Mouse (Mus musculus) embryonic facial prominence, embryonic 10.5 days (tissue): Measurements from ENCODE around the gene Asap2. TPM values are rescaled to one million over a fixed set of nuclear protein-coding genes. Genes with fewer than 3 reads are reported as not detected.
"Not testable (repeated sequence)": the region's sequence is repeated elsewhere in the genome, so short reads cannot be mapped to it uniquely, and the experiment has no call there.

Experiments
- DNase-seq: peaks from one replicate; pipeline ENCODE4 v3.0.0-alpha.2; 2017; ENCODE audit warnings: low spot score
- H3K27ac ChIP-seq: fragments of 300-500 bp; sonication (generic); replicated peaks from 2 replicates; pipeline ENCODE4 v1.5.1; 2016; ENCODE audit warnings: mild to moderate bottlenecking
- H3K27me3 ChIP-seq: fragments of 300-500 bp; sonication (generic); replicated peaks from 2 replicates; pipeline ENCODE4 v1.6.1; 2016; ENCODE audit warnings: low read depth, mild to moderate bottlenecking; ENCODE audit not compliant: poor library complexity, severe bottlenecking
- H3K36me3 ChIP-seq: fragments of 300-500 bp; sonication (generic); replicated peaks from 2 replicates; pipeline ENCODE4 v1.6.1; 2016; ENCODE audit warnings: mild to moderate bottlenecking, moderate library complexity
- H3K4me1 ChIP-seq: fragments of 300-500 bp; sonication (generic); 2 replicates; pipeline ENCODE4 v1.6.1; 2016
- H3K4me3 ChIP-seq: fragments of 300-500 bp; sonication (generic); 2 replicates; pipeline ENCODE4 v1.5.1; 2016; ENCODE audit warnings: mild to moderate bottlenecking, moderate library complexity
- H3K9me3 ChIP-seq: fragments of 300-500 bp; sonication (generic); 2 replicates; pipeline ENCODE4 v1.6.1; 2016; ENCODE audit warnings: mild to moderate bottlenecking
- WGBS: fragments of 180-500 bp; shearing (Covaris S2); methylation state at CpG from one replicate; pipeline ENCODE4 v1.1.7; 2016; 5-methylcytosine and 5-hydroxymethylcytosine counted together
- polyA plus RNA-seq: library from polyadenylated mRNA; unstranded; fragments of >200 nt; fragmentation: Nextera tagmentation; extraction: Ambion mirVana; gene quantifications from 2 replicates; pipeline ENCODE4 v1.2.1, GENCODE M21; 2016

The Asap2 gene
- 15.0 and 15.2 TPM in 2 replicates for polyA plus RNA-seq

GRCm38 (mm10) chr12:20990132-20990531 is at the start of gene Asap2:
TSS of gene Asap2 (plus strand) at chr12:20990459.
- H3K4me1 ChIP-seq, H3K36me3 ChIP-seq, H3K9me3 ChIP-seq, H3K27me3 ChIP-seq: not testable (repeated sequence)
- WGBS = 1% methylated on average over 37 of the region's 38 CpGs
- DNase-seq = peak; percentile 22
- Histone ChIP-seq H3K4me3 (peak within 1 kb of the TSS; percentile 67), H3K27ac (peak within 1 kb of the TSS; percentile 86)

DNA sequence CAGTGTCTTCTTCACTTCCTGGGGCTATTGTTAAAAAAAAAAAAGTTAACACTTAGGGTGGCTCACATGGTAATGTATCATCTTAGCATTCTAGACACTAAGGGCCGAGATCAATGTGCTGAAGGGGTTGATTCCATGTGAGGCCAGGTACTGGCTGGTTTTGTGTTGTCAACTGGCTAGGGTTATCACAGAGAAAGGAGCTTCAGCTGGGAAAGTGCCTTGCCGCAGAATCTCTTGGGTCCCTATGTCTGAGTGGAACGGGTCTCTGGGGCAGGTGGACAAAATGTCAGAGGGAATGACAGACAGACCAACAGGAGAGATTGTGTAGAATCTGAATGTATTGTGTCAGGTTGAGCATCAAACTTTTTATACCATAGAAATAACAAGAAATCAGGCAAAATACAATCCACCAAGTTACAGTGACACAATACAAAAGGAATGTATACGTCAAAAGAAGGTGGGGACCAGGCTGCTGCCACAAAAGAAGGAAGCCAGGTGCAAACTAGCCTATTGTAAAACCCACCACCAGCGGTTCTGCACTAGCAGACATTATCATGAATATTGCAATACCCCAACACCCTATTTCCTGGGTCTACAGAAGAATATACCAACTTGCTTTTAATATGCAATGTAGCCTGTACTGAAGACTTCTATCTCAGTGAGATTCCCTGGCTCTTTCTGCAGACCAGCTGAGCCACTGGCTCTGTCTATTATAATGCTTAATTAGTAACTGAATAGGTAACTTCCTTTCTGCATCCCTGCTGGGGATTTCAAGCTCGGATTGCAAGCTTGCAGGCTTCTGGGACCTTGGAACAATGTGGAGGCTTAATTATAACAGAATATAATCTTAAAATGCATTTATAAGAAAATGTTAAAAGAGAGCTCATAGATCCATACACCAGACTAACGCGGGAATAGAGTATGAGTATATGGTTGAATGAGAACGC is 42.9 kb upstream of the Asap2 start:
- WGBS = 71% methylated on average over 9 of the region's 9 CpGs
- not testable (repeated sequence) for H3K4me1 ChIP-seq, H3K9me3 ChIP-seq, H3K4me3 ChIP-seq, H3K27me3 ChIP-seq, H3K27ac ChIP-seq, DNase-seq, H3K36me3 ChIP-seq

DNA sequence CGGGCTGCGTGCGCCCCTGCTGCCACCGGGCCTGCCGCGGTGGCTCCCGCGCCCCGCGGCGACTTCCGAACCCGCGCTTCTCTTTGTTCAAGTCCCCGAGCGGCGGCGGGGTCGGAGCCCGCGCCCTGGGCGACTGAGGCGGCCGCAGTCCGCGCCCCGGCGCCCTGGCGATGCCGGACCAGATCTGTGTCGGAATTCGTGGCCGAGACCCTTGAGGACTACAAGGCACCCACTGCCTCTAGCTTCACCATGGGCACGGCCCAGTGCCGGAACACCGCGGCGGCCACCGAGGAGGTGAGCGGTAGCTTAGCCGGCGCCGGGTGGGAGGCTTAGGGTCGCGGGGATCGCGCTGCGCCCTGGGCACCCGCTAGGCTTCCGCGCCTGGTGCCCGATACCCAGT is 320 bp downstream of the Asap2 start:
- H3K9me3 ChIP-seq, H3K4me1 ChIP-seq, H3K36me3 ChIP-seq, H3K27me3 ChIP-seq: not testable (repeated sequence)
- Histone ChIP-seq H3K27ac (peak overlapping the region; percentile 86), H3K4me3 (peak overlapping the region; percentile 67)
- DNase-seq = peak; percentile 50
- WGBS = 0% methylated on average over 51 of the region's 52 CpGs

DNA sequence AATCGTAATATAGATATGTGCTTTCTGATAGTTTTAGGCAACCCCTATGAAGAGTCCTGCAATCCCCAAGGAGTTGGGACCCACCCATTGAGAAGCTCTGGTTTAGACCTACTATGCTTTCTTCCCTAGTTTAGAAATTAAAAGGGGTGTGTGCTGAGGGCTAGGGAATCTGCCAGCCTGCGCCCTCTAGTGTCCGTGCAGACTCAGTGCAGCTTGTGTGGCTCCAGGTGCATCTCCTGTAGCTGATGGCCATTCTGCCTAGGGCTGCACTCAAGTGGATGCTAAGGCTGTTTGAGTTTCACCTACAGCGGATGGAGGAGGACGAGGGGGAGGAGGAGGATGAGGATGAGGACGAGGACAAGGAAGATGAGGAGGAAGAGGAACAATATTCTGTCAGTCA is 40.6 kb downstream of the Asap2 start:
- H3K4me1 ChIP-seq, H3K27me3 ChIP-seq, DNase-seq, H3K27ac ChIP-seq, H3K4me3 ChIP-seq: not testable (repeated sequence)
- H3K9me3 ChIP-seq = peaks cover 38% of the 10 kb centered on the region
- peaks cover 21% of the 10 kb centered on the region; the same call in 1 of the 2 replicates for H3K36me3 ChIP-seq
- 54% methylated on average over 6 of the region's 6 CpGs for WGBS

GRCm38 (mm10) chr12:21046716-21047115 is 56.5 kb downstream of the Asap2 start:
- H3K36me3 ChIP-seq = peaks cover 11% of the 10 kb centered on the region
- not testable (repeated sequence) for H3K4me3 ChIP-seq, H3K4me1 ChIP-seq, H3K27ac ChIP-seq, DNase-seq, H3K27me3 ChIP-seq, H3K9me3 ChIP-seq
- WGBS = 90% methylated on average over 9 of the region's 9 CpGs

GRCm38 (mm10) chr12:21075731-21076130 is 85.5 kb downstream of the Asap2 start:
- not testable (repeated sequence) for H3K9me3 ChIP-seq, H3K36me3 ChIP-seq
- WGBS = 33% methylated on average over 4 of the region's 4 CpGs

GRCm38 (mm10) chr12:21090168-21090567 is 99.9 kb downstream of the Asap2 start:
- 15% methylated on average over 1 of the region's 1 CpGs for WGBS
- not testable (repeated sequence) for H3K9me3 ChIP-seq, H3K27ac ChIP-seq, H3K36me3 ChIP-seq, H3K27me3 ChIP-seq, DNase-seq, H3K4me3 ChIP-seq, H3K4me1 ChIP-seq

More at GRCm38 (mm10) chr12:21075731-21076130, 85.5 kb downstream of the Asap2 start:
- H3K27ac ChIP-seq, H3K4me1 ChIP-seq, H3K27me3 ChIP-seq, H3K4me3 ChIP-seq: not testable (repeated sequence)
- DNase-seq = peak; percentile 54

GRCm38 (mm10) chr12:21092446-21092845 is 102.2 kb downstream of the Asap2 start:
- not testable (repeated sequence) for H3K27ac ChIP-seq, DNase-seq, H3K9me3 ChIP-seq, H3K36me3 ChIP-seq, H3K27me3 ChIP-seq, H3K4me3 ChIP-seq, H3K4me1 ChIP-seq
- WGBS = 78% methylated on average over 1 of the region's 1 CpGs

GRCm38 (mm10) chr12:21097806-21098325 is 107.6 kb downstream of the Asap2 start:
- H3K4me3 ChIP-seq, H3K27ac ChIP-seq, H3K4me1 ChIP-seq, H3K27me3 ChIP-seq, DNase-seq, H3K9me3 ChIP-seq, H3K36me3 ChIP-seq: not testable (repeated sequence)
- 43% methylated on average over 3 of the region's 3 CpGs for WGBS

DNA sequence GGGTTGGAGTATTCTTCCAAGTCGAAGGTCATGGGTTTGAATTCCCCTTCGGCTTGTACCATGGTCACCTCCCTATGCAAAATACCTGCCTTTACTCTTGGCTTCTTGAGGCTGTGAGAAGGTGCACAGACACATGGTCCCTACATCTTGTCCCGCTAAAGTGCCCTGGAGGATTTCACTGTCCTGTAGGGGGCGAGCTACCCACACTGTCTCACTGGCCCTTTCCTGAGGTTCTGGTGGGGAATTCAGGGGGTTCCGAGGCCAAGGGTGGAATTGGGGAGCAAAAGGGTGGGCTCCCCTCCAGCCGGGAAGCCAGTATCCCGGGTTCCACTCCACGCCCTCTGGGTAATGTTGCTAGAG is 120.8 kb downstream of the Asap2 start:
- not testable (repeated sequence) for H3K36me3 ChIP-seq, DNase-seq, H3K9me3 ChIP-seq, H3K4me1 ChIP-seq, H3K27me3 ChIP-seq
- Histone ChIP-seq H3K27ac (peak overlapping the region; percentile 96), H3K4me3 (peak overlapping the region; percentile 90)
- 4% methylated on average over 8 of the region's 8 CpGs for WGBS

DNA sequence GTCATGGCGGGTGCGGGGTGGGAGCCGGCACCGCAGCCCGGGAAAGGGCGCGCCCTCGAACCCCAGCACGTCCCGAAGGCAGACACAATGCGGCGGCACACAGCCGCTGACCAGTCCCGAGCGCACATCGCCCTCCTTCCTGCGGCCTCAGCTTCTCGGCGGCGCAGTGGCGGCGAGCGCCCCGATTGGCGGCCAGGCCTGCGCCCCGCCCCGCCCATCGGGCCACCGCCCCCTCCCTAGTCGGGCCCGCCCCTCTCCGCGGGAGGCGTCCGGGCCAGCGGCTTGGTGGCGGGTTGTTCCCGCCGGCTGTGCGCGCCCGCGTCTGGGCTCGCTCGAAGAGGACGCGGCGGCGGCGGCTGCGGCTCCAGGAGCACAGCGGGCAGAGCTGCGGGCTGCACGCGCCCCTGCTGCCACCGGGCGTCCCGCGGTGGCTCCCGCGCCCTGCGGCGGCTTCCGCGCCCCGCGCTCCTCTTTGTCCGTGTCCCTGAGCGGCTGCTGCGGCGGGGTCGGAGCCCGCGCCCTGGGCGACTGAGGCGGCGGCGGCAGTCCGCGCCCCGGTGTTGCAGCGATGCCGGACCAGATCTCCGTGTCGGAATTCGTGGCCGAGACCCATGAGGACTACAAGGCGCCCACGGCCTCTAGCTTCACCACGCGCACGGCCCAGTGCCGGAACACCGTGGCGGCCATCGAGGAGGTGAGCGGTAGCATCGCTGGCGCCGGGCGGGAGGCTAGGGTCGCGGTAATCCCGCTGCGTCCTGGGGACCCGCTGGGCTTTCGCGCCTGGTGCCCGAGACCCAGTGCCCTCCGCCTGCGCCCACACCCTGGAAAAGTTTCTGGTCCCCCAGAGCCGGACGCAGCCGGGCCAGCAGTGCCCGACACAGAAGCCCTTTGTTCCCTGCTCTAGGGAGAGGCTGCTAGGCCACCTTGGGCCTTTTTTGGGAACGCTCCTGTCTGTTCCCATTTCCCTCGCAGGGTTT is 121.5 kb downstream of the Asap2 start:
- Histone ChIP-seq H3K4me1 (peaks cover 14% of the 10 kb centered on the region), H3K27ac (peak overlapping the region; percentile 96), H3K9me3 (no peaks in the 10 kb centered on the region), H3K36me3 (no peaks in the 10 kb centered on the region), H3K4me3 (peak overlapping the region; percentile 90), H3K27me3 (no peaks in the 10 kb centered on the region)
- WGBS = under 1% methylated on average over 117 of the region's 118 CpGs
- DNase-seq = peak; percentile 94

GRCm38 (mm10) chr12:21112453-21112857 is 122.2 kb downstream of the Asap2 start:
- H3K4me3 ChIP-seq = peak overlapping the region; percentile 90
- H3K27ac ChIP-seq = peak overlapping the region; percentile 96
- DNase-seq = peak; percentile 81
- peaks cover 14% of the 10 kb centered on the region for H3K4me1 ChIP-seq
- H3K9me3 ChIP-seq = no peaks in the 10 kb centered on the region
- H3K36me3 ChIP-seq = no peaks in the 10 kb centered on the region
- H3K27me3 ChIP-seq = no peaks in the 10 kb centered on the region
- under 1% methylated on average over 17 of the region's 17 CpGs for WGBS
